Mouse (Mus musculus) neutrophil, adult 5-6 weeks (primary cell): ENCODE results near the gene Ubxn10. TPM values are rescaled to one million over a fixed set of nuclear protein-coding genes. Genes with fewer than 3 reads are reported as not detected.

Experiments
- ATAC-seq: fragments of 151-379, 151-347 bp; 2 replicates; pipeline ENCODE4 v1.8.0; 2017; ENCODE audit warnings: mild to moderate bottlenecking, moderate TSS enrichment; ENCODE audit not compliant: insufficient number of reproducible peaks, poor library complexity, low FRiP score, severe bottlenecking; ENCODE audit errors: extremely low read depth
- total RNA-seq: library from RNA; stranded (forward); fragments of 200-1000 nt; gene quantifications from 2 replicates; pipeline ENCODE4 v1.2.3, GENCODE M21; 2017

The Ubxn10 gene
- total RNA-seq, 1 experiment from 2014 or later = not detected

DNA sequence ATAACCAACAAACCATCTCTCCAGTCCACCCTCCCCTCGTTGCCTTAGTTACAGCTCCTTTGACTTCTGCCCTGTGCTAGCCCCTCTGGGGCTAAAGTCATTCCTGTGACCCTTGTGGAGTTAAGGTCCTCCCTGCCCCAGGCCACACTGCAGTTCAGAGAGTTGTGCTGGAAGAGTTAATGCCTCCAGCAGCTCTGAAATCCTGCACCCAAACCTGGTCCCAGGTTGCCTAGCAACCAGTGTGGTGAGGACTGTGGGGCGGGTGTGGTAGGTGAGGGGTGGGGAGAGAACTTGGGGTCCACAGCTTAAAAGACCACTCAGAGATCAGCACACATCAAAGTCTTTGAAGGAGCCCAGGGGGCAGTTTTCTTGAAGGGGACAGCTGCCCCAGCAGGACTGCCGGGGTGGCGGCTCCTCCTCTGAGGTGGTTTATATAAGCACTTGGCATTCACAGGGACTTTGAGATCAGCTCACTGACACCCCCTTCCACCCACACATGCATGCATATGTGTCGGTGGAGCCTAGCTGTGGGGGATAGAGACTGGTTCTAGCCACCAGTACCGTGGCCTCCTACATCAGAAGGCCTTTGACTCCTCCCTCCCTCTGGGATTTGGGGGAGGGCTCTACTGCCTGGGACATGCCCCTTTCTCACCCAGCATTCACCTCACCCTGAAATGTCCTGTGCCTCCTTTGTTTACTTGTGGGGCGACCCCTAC, 2.3 kb upstream of the Ubxn10 start:
- ATAC-seq = no peak

- ATAC-seq = no peak
These were observed 2.1 kb downstream of the Ubxn10 start for GRCm38 (mm10) chr4:138734863-138735262.

GRCm38 (mm10) chr4:138734105-138734504, 2.9 kb downstream of the Ubxn10 start:
- ATAC-seq = no peak

DNA sequence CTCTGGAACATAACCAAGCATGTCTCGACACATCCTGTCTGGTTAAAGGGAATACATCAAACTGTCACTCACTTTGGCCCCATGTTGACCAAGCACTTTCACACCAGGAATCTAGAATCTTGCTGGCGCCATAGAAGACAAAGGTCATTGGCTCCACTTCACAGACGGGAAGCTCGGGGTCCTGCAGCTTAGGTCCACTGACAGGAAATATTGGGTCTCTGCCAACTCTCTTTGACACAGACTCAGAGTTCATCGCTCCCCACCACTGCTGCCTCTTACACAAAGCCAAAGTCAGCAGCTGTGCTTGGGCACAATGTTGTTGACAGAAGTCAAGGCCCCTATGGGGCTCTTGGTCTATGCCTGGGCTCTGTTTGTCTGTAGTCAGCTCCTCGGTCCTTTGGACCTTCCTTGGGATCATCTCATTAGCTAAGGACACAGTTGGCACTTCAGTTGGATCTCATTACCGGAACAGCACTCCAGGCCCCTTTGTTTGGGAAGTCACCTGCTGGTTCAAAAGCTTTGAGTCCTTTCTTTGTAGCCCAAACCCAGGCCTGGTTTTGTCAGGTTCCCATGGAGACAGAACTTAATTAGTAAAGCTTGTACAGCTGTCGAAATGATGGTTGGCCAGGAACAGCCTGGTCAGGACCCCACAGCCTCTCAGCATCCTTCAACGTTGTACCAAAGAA, 7.8 kb downstream of the Ubxn10 start:
- ATAC-seq = no peak

DNA sequence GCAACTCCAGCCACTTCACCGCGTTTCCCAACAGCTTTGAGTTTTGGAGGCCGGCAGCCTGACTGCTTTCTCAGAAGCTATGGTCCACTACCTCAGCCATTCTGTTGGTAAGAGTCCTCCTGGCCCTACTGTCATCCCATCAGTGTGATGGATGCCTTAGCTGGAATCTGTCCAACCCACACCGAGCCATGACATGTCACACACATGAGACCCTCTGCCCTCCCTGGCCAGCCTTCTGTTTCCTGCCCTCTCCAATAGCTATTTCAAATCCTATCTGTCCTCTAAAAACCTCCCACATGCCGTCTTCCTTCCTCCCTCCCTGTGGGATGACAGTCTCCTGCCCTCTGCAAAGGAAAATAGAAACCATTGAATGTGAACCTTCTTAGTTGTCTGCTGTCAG, 11.2 kb downstream of the Ubxn10 start:
- no peak for ATAC-seq

DNA sequence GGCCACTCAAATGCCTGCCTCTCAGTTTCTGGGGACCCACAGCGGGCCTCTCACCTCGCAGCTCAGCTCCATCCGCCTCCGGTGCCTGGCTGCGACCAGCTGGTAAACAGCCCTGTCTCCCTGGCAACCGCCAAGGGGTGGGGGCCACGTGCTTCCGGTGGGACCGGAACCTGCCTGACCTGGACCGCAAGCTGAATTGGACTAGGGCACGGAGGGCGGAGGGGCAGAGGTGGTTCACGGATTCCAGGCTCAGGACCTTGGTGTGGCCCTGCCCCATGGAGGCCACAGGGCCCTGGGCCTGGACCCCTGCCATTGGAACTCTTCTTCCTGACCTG, 11.9 kb downstream of the Ubxn10 start:
- no peak for ATAC-seq

GRCm38 (mm10) chr4:138724354-138725126, 12.4 kb downstream of the Ubxn10 start, which contains the start of gene Pla2g2c:
Gene Pla2g2c, plus strand, starts transcription at chr4:138724792.
- ATAC-seq = no peak

DNA sequence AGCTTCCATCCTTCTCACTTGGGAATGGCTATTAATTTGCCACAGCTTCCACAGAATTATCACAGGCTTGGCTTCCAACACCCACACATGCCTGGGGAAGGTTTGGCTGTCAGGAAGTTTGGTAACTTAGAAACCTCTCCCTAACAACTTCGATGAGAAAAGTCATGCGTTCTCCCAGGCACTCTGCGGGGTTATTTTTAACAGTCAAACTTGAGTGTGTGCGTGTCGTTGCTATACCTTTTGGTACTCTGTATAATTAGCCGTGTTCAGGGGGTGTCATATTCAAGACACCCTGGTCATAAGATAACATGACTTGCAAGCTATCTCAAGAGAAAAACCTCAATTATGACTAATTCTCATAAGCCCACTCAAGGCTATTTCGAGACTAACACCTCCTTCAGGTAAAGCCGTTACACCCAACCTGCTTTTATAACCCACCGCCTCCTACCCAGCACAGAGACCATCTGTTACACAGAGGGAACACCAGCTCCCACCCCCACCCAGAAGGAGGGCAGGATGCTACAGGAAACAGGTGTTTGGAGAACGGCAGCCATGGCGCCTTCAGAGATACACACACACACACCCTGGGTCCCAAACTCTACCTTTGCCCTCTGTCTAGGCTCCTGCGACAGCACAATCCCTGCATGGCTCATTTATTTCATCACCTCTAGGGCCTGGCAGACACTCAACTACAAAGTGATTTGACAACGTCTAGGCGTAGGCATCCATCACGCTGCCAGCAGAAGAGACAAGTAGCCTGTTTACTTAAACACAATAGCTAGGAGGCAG, 13.3 kb downstream of the Ubxn10 start:
- ATAC-seq = no peak

GRCm38 (mm10) chr4:138719264-138719596, 17.7 kb downstream of the Ubxn10 start:
- ATAC-seq = no peak

DNA sequence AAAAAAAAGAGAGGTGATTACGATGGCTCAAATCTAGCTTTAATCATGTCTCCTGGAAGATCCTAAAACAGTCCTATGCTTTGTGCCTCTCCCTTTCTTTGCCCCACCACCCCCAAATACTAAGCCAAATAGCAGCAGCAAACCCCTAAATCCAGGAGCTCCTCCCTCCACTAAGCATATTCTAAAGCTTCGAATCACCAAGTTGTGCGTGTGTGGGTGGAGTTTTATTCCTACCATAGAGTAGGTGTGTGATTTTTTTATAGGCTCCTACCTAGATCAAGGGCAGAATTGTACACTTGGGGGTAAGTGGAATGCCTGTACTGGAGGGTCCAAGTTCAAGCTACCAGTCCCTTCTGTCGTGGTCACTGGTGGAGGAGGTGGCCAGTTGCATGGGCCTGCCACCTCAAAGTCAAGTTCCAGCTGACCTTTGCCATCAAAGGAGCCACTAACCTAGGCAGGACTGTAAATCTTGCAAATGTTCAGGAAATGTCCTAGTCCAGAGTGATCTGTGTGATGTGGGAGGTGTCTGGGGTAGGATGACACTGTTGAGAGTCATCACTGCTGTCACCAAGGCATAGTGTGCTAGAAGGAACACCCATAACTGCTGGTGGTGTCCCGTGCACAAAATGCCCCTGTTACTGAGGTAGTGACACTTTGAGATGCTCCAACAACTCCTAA, 18.2 kb downstream of the Ubxn10 start:
- ATAC-seq = no peak

DNA sequence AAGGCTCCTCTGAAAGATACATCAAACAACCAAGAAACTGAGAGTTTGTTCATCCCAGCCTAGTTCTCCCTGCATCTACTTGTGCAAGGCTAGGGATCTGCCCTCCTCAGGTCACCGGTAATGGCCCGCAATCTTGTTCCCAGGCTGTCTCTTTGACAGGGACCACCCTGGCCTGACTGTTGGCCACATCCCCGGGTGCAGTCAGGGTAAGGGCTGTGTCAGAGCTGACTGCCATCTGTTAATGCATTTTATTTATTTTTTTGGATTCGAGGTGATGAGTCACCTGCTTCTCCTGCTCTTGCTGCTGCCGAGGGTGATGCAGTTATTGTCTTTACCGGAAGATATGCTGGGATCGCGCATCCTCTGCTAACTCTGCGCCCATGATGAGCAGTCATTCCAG, 20.3 kb downstream of the Ubxn10 start:
- ATAC-seq = no peak

DNA sequence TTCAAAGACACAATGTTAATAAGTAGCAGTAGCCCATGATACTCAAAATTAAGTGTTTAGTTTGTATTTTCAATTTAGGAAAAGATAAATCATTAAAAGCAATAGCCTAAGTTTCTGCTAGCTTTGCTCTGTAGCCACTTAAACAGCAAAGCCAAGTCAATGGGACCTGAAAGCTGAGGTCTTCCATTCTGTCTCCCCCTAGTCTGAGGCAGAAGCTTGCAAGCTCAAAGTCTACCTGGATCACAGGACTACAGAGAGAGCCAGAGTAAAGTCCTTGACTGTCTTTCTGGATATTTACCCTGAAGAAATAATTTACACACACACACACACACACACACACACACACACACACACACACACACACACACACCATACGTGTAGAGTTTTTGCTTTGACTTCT, 22.8 kb downstream of the Ubxn10 start:
- no peak for ATAC-seq

DNA sequence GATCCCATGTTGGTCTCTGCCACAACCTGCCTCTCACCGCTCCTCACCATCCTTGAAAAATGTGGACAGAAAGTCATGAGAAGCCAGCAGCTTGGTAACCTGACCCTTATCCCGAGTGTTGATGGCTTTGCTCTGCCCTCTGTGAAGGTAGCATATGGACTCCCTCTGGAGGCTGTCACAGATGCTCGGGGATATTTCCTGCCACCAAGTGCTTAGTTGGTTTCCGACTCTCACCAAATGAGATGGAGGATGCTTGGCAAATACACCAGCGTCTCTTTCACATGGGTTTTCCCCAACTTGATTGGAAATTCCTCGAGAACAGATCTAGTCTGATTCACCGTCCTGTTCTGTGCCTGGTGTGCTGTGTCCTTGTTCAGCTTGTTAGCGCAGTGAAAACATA, 24.3 kb downstream of the Ubxn10 start:
- no peak for ATAC-seq

DNA sequence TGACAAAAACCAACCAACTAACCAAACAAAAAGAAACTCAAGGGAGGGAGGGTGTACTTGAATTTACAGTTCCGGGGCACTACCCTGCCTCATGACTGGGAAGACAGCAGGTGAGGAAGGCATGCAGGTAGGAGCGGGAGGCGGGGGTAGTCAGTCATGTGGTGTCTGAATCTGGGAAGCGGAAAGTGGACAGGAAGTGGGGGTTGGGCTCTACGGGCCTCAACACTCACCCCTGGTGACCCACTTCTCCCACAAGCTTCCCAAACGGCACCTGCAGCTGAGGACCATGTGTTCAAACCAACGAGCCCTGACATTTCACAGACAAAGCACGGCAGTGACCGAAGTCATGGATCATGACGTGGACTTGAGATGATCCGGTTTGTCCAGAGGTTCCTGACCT, 24.9 kb downstream of the Ubxn10 start:
- ATAC-seq = no peak

DNA sequence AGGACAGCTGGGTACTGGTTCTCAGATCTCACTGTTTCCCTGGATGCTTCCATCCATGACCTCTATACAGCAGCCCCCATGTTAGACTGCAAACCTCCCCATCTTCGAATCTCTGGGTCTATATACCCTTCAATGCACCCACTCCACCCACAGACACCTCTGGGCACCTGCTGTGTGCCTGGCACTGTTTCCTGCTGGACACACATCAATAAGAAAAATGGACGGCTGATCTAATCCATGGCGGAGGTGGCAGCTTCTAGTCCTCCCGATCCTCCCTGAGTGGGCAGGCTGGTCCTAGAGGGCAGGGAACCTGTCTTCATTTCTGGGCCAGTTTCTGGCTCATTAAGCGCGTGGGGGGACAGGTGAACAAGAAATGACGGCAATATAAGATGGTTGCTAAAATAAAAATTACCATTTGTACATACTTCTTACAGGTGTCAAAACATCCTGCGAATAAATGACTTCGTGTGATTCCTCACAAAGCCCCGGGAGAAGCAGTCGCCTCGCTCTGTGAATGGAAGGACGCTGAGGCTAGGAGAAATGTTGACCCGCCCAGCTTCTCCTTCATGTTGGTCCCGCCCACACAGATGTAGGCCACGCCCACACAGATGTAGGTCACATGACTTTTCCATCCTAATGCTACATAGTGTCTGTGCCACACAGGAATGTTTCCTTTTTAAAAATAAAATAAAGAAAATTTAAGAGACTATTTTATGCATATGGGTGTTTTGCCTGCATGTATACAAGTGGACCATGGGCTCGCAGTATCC, 25.7 kb downstream of the Ubxn10 start:
- no peak for ATAC-seq

DNA sequence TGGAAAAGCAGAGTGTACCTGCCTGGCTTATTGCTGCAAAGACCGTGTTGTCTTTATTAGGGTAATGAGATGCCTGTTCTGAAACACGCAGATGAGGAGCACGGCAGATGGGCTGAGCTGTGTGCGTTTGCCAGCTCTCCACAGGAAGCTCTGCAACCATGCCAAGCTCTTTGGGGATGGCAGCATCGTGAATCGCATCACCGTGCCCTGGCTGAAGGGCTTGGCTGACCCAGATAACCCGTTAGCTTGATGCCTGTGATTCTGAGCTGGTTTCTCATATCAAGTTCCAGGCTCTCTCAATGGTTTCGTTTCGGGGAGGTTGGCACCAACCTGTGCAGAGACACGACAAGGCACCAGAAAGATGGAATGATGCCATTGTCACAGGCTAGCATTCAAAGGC, 26.3 kb downstream of the Ubxn10 start:
- ATAC-seq = no peak

- no peak for ATAC-seq
These were observed 27.0 kb downstream of the Ubxn10 start for GRCm38 (mm10) chr4:138709944-138710343.

- no peak for ATAC-seq
These were observed 27.7 kb downstream of the Ubxn10 start for GRCm38 (mm10) chr4:138709246-138709645.
